Mouse (Mus musculus) cerebellum, adult 2 months (tissue): ENCODE results near the gene Coa3. TPM values are rescaled to one million over a fixed set of nuclear protein-coding genes. Genes with fewer than 3 reads are reported as not detected.

Experiments
- DNase-seq, 2 experiments: peaks; one replicate each; pipeline ENCODE4 v3.0.0; 2021
- H3K27ac ChIP-seq: fragments of 200-500 bp; 2 replicates; pipeline ENCODE4 v1.5.1; 2012; ENCODE audit warnings: low read length, control low read depth, inconsistent platforms; ENCODE audit not compliant: insufficient read depth
- H3K27me3 ChIP-seq: fragments of 200-500 bp; 2 replicates; pipeline ENCODE4 v1.6.1; 2012; ENCODE audit warnings: inconsistent platforms, mild to moderate bottlenecking, low read length, moderate library complexity; ENCODE audit not compliant: control insufficient read depth, insufficient read depth
- H3K4me1 ChIP-seq: fragments of 200-500 bp; 2 replicates; pipeline ENCODE4 v1.6.1; 2011; ENCODE audit warnings: low read length; ENCODE audit not compliant: control insufficient read depth, insufficient read depth
- H3K4me3 ChIP-seq: fragments of 200-500 bp; replicated peaks from 2 replicates; pipeline ENCODE3; 2011; ENCODE audit warnings: mild to moderate bottlenecking, low read depth, low read length, control low read depth; ENCODE audit not compliant: insufficient read depth
- CTCF ChIP-seq: fragments of 200-500 bp; IDR thresholded peaks from 2 replicates; pipeline ENCODE4 v1.5.1; 2011; ENCODE audit warnings: low read depth, mild to moderate bottlenecking, control low read depth, low read length, moderate library complexity, borderline replicate concordance; ENCODE audit not compliant: insufficient read depth
- POLR2A ChIP-seq: fragments of 200-500 bp; IDR thresholded peaks from 2 replicates; pipeline ENCODE4 v1.6.1; 2011; ENCODE audit warnings: low read length, control low read depth, borderline replicate concordance; ENCODE audit not compliant: insufficient read depth
- WGBS: fragments of 180-500 bp; shearing (Covaris S2); methylation state at CpG from one replicate; pipeline ENCODE4 v1.1.7; 2018; 5-methylcytosine and 5-hydroxymethylcytosine counted together
- polyA plus RNA-seq: library from polyadenylated mRNA; depleted of rRNA; stranded (reverse); fragments of >200 nt; gene quantifications from 2 replicates; pipeline ENCODE4 v1.2.3, GENCODE M21; 2012

The Coa3 gene
- polyA plus RNA-seq, 1 experiment: 174 TPM

- no peak overlapping the region for H3K27ac ChIP-seq
- 57% methylated on average over 14 of the region's 14 CpGs for WGBS
These were observed 267 bp upstream of the Coa3 start for GRCm38 (mm10) chr11:101279193-101279569.

GRCm38 (mm10) chr11:101277381-101278222 lies 1.3 kb downstream of the Coa3 start:
- no peak overlapping the region for H3K27ac ChIP-seq
- H3K4me3 ChIP-seq: peak overlapping the region; percentile 91
- peaks cover 14% of the 10 kb centered on the region for H3K4me1 ChIP-seq
- WGBS: 35% methylated on average over 12 of the region's 12 CpGs
- no peak for TF ChIP-seq CTCF
- TF ChIP-seq POLR2A: no peak
- no peak for DNase-seq
- H3K27me3 ChIP-seq: no peaks in the 10 kb centered on the region

More at GRCm38 (mm10) chr11:101279193-101279569, 267 bp upstream of the Coa3 start:
- DNase-seq: no peak
- peaks cover 14% of the 10 kb centered on the region for H3K4me1 ChIP-seq
- TF ChIP-seq POLR2A (no peak), CTCF (no peak)
- peak overlapping the region; percentile 91 for H3K4me3 ChIP-seq
- H3K27me3 ChIP-seq: no peaks in the 10 kb centered on the region

- TF ChIP-seq CTCF (no peak), POLR2A (no peak)
- WGBS: 17% methylated on average over 27 of the region's 27 CpGs
- DNase-seq: no peak
- H3K27me3 ChIP-seq: no peaks in the 10 kb centered on the region
- H3K27ac ChIP-seq: no peak overlapping the region
- peaks cover 14% of the 10 kb centered on the region for H3K4me1 ChIP-seq
- H3K4me3 ChIP-seq: no peak overlapping the region
These were observed 2.4 kb downstream of the Coa3 start for GRCm38 (mm10) chr11:101276319-101277070.

GRCm38 (mm10) chr11:101275309-101275708 lies 3.6 kb downstream of the Coa3 start:
- DNase-seq: no peak
- Histone ChIP-seq H3K4me1 (peaks cover 14% of the 10 kb centered on the region), H3K4me3 (no peak overlapping the region), H3K27me3 (no peaks in the 10 kb centered on the region), H3K27ac (no peak overlapping the region)
- WGBS: 64% methylated on average over 4 of the region's 4 CpGs
- no peak for TF ChIP-seq CTCF

- DNase-seq: no peak
- H3K27me3 ChIP-seq: no peaks in the 10 kb centered on the region
- no peak overlapping the region for H3K27ac ChIP-seq
- H3K4me3 ChIP-seq: no peak overlapping the region
- 86% methylated on average over 3 of the region's 3 CpGs for WGBS
- H3K4me1 ChIP-seq: peaks cover 10% of the 10 kb centered on the region
- no peak for TF ChIP-seq POLR2A
- no peak for TF ChIP-seq CTCF
These were observed 6.5 kb downstream of the Coa3 start for GRCm38 (mm10) chr11:101272446-101272845.

GRCm38 (mm10) chr11:101269577-101270116 lies 9.3 kb downstream of the Coa3 start:
- 24% methylated on average over 10 of the region's 10 CpGs for WGBS
- H3K27ac ChIP-seq: no peak overlapping the region
- no peaks in the 10 kb centered on the region; the same call in 1 of the 2 replicates for H3K27me3 ChIP-seq
- H3K4me3 ChIP-seq: peak overlapping the region; percentile 26
- TF ChIP-seq POLR2A (no peak), CTCF (no peak)
- 0 out of 2 replicates have a peak, but pooled peaks cover 4% of the 10 kb centered on the region for H3K4me1 ChIP-seq
- DNase-seq: no peak

- Histone ChIP-seq H3K4me1 (0 out of 2 replicates have a peak, but pooled peaks cover 4% of the 10 kb centered on the region), H3K4me3 (no peak overlapping the region), H3K27ac (no peak overlapping the region), H3K27me3 (no peaks in the 10 kb centered on the region; the same call in 1 of the 2 replicates)
- 42% methylated on average over 6 of the region's 6 CpGs for WGBS
- DNase-seq: no peak
- TF ChIP-seq POLR2A: no peak
- TF ChIP-seq CTCF: no peak
These were observed 13.0 kb downstream of the Coa3 start for GRCm38 (mm10) chr11:101265906-101266305.
